Mouse (Mus musculus): ENCODE data around the gene Pigo. TPM values are rescaled to one million over a fixed set of nuclear protein-coding genes. Genes with fewer than 3 reads are reported as not detected.
A peak's percentile ranks its signal among the peaks of the same experiment; 100 is the strongest.

Pigo gene
- 21.0 and 21.9 TPM in 2 replicates for polyA plus RNA-seq (2012; rRNA removed)

DNA sequence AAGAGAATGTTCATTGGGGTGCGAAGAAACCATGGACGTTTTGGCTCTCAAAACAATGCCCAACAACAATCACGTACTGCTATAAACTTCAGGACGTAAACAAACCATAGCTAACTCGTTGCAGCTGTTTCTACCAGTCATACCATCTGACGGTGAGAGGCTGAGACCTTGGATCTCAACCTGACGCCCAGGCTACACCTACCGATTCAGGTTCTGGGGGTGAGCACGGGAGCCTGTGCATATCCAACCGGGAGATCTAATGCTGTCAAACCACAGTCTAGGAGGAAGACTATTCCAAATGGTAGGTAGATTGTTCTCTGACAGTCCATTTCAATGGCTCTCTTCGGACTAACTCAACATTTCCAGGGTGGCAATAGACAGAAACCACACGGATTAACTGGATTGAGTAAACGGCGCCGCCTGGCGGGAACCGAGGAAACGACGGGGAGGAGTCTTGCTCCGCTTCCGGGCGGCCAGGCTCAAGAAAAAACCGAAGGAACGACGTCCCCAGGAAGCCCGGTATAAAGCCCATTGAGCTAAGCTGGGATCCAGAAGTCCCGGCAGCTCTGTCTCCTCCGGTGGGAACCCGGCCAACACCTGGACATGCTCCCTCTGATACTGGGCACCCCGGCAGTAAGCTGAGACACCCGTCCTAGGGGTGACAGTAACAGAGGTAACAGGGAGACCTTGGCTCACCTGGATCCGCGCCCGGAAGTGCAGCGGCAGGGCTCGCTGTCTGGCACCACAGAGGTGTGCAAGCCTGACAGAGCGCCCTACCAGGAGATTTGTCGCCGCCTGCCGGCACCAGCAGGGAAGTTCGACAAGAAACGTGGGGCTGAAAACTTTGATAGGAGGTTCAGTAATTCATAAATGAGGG is at the start of gene Pigo:
Pigo (minus strand) TSS at position 736 of the 877 bp plus-strand sequence.
- peak within 1 kb of the TSS; percentile 66 for H3K4me3 ChIP-seq (ENCODE audit: insufficient read depth, low read length)
- H3K27ac ChIP-seq (ENCODE audit: insufficient read depth, low read length): peak within 1 kb of the TSS; percentile 88
- no peak; the same call in 1 of the 2 replicates for TF ChIP-seq POLR2A (IDR thresholded peaks at IDR 0.05; ENCODE audit: extremely low read depth, insufficient read depth, low read length)
- peak; percentile 77 for TF ChIP-seq CTCF (IDR thresholded peaks at IDR 0.05; ENCODE audit: extremely low read depth, insufficient read depth, low read length)
- peaks cover 7% of the 10 kb centered on the region for H3K4me1 ChIP-seq (ENCODE audit: control insufficient read depth, insufficient read depth, low read length)

DNA sequence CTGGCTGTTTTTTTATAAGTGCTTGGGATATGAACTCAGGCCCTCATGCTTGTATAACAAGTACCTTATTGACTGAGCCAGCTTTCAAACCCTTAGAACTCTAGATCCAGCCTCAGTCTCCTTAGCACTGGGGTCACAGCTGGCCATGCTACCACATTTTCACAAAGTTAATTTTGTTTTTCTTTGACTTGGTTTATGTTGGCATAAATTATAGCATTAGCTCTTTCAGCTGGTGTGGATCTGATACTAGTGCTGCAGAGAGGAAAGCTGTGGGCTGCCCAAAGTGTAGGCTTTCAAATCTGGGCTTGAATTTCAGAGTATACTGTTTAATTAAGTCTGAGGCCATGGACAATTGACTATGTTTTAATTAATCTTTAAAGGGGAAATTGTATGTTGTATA is 49.3 kb upstream of the Pigo start:
- no peak for TF ChIP-seq CTCF (IDR thresholded peaks at IDR 0.05; ENCODE audit: extremely low read depth, insufficient read depth, low read length)
- TF ChIP-seq POLR2A (IDR thresholded peaks at IDR 0.05; ENCODE audit: extremely low read depth, insufficient read depth, low read length): no peak
- Histone ChIP-seq H3K4me1 (ENCODE audit: control insufficient read depth, insufficient read depth, low read length) (no peaks in the 10 kb centered on the region), H3K4me3 (ENCODE audit: insufficient read depth, low read length) (no peak overlapping the region), H3K27ac (ENCODE audit: insufficient read depth, low read length) (no peak overlapping the region)

DNA sequence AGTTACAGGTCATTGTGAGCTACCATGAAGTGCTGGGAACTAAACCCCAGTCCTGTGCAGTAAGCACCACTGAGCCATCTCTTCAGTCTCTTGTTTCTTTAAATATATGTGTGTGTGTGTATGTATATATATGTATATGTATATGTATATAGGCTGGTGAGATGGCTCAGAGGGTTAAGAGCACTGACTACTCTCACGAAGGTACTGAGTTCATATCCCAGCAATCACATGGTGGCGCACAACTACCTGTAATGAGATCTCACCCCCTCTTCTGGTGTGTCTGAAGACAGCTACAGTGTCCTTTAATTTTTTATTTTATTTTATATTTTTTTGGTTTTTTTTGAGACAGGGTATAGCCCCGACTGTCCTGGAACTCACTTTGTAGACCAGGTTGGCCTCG is 39.9 kb upstream of the Pigo start:
- H3K4me1 ChIP-seq (ENCODE audit: control insufficient read depth, insufficient read depth, low read length): no peaks in the 10 kb centered on the region
- TF ChIP-seq POLR2A (IDR thresholded peaks at IDR 0.05; ENCODE audit: extremely low read depth, insufficient read depth, low read length) (no peak), CTCF (IDR thresholded peaks at IDR 0.05; ENCODE audit: extremely low read depth, insufficient read depth, low read length) (no peak)
- H3K27ac ChIP-seq (ENCODE audit: insufficient read depth, low read length): no peak overlapping the region
- H3K4me3 ChIP-seq (ENCODE audit: insufficient read depth, low read length): no peak overlapping the region

DNA sequence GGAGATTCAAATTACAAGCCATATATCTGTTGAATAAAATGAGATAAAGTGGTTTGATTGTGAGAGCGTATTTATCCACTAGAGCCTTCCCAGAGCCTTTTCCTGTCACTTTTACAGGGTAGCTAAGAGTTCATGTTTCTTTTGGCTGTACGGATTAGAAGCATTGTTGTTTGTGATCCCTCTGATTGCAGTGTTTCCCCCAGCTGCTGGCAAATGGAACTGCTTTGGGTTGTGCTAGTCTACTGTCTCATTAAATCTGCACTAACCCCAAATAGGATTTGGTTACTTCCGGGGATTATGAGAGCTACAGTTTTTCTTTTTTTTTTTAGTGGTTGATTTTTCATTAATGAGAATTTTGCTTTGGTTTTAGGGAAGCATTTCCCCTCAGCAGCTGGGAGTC is 34.7 kb upstream of the Pigo start:
- Histone ChIP-seq H3K4me1 (ENCODE audit: control insufficient read depth, insufficient read depth, low read length) (no peaks in the 10 kb centered on the region; the same call in 1 of the 2 replicates), H3K27ac (ENCODE audit: insufficient read depth, low read length) (no peak overlapping the region), H3K4me3 (ENCODE audit: insufficient read depth, low read length) (no peak overlapping the region)
- TF ChIP-seq CTCF (IDR thresholded peaks at IDR 0.05; ENCODE audit: extremely low read depth, insufficient read depth, low read length) (no peak), POLR2A (IDR thresholded peaks at IDR 0.05; ENCODE audit: extremely low read depth, insufficient read depth, low read length) (no peak)

DNA sequence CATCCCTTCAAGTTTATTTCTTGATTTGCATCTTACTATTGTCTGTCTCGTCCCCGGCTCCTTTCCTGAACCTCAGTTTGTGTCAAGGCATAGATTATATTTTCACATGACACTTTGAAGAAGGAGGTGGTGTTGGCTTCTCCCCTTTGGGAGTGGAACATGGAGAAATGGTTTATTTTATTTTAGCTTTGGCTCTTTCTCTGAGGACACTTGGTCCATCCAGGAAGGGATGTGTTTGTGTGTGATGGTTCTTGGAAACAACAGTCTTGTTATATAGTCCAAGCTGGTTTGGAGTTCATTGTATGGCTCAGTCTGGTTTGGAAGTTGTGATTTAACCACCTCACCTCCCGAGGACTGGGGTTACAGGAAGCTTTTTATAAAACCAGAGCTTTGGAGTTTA is 34.1 kb upstream of the Pigo start:
- H3K4me1 ChIP-seq (ENCODE audit: control insufficient read depth, insufficient read depth, low read length): no peaks in the 10 kb centered on the region; the same call in 1 of the 2 replicates
- peak overlapping the region; percentile 43 for H3K4me3 ChIP-seq (ENCODE audit: insufficient read depth, low read length)
- no peak overlapping the region for H3K27ac ChIP-seq (ENCODE audit: insufficient read depth, low read length)
- TF ChIP-seq POLR2A (IDR thresholded peaks at IDR 0.05; ENCODE audit: extremely low read depth, insufficient read depth, low read length) (no peak), CTCF (IDR thresholded peaks at IDR 0.05; ENCODE audit: extremely low read depth, insufficient read depth, low read length) (no peak)

DNA sequence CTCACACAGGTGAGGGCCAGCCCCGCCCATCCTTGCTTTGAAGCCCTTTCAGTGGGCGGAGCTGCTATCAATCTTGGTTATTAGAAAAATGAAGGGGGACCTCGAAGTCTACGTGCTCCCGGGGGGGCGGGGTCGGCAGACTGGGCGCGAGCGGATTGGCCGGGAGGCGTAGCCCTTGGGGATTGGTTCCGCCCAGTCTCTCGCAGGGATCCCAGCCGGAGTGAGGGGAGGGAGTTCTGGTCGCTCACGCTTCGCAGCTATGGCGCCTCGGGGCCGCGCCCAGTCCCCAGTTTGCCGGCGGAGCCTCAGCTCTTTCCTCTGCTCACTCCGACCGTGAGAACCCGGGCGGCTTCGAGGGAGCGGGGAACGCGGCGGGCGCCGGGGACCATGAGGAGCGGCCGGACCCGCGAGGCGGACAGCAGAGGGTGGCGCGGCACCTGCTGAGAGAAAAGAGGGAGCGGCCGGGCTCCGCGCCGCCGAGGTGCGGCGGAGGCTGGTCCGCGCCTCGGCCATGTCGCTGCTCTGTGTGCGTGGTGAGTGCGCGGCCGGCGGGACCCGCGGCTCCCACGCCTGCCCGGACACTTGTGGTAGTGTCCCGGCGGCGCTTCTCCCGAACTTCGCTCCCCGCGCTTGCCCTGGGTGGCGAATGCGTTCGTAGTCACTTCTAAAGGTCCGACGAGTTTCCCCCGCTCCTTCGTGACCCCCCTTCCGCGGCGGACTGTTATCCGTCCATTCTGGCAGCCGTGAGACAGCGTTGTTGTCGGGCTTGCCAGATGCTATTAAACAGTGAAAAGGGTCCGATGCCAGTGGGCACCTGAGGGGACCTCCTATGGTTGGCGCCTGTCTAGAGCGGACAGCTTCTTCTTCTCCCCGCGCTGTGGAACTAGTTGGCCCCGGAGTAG is 33.4 kb upstream of the Pigo start, which contains the start of gene Unc13b:
Unc13b (plus strand) TSS at position 201 of the 902 bp plus-strand sequence.
- H3K27ac ChIP-seq (ENCODE audit: insufficient read depth, low read length): no peak within 1 kb of the TSS
- no peak for TF ChIP-seq CTCF (IDR thresholded peaks at IDR 0.05; ENCODE audit: extremely low read depth, insufficient read depth, low read length)
- peak; percentile 72 for TF ChIP-seq POLR2A (IDR thresholded peaks at IDR 0.05; ENCODE audit: extremely low read depth, insufficient read depth, low read length)
- H3K4me1 ChIP-seq (ENCODE audit: control insufficient read depth, insufficient read depth, low read length): no peaks in the 10 kb centered on the region; the same call in 1 of the 2 replicates
- peak within 1 kb of the TSS; percentile 43 for H3K4me3 ChIP-seq (ENCODE audit: insufficient read depth, low read length)

DNA sequence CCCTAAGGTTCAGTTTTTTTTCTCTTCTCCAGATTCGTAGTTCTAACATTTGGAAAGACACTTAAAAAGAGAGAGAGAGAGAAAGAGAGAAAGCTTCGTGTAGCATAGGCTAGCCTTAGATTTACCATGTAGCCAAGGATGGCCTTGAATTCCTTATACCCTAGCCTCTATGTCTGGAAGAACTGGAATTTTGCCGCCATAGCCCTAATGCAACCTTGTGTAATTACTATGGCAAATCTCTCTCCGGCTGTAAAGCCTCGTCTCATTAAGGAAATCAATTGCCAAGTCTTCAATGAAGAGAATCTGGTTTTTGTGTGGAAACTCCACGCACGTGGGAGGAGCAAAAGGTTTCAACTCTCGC is 32.8 kb upstream of the Pigo start:
- H3K27ac ChIP-seq (ENCODE audit: insufficient read depth, low read length): no peak overlapping the region
- no peaks in the 10 kb centered on the region; the same call in 1 of the 2 replicates for H3K4me1 ChIP-seq (ENCODE audit: control insufficient read depth, insufficient read depth, low read length)
- TF ChIP-seq POLR2A (IDR thresholded peaks at IDR 0.05; ENCODE audit: extremely low read depth, insufficient read depth, low read length): no peak
- TF ChIP-seq CTCF (IDR thresholded peaks at IDR 0.05; ENCODE audit: extremely low read depth, insufficient read depth, low read length): no peak
- peak overlapping the region; percentile 43 for H3K4me3 ChIP-seq (ENCODE audit: insufficient read depth, low read length)

DNA sequence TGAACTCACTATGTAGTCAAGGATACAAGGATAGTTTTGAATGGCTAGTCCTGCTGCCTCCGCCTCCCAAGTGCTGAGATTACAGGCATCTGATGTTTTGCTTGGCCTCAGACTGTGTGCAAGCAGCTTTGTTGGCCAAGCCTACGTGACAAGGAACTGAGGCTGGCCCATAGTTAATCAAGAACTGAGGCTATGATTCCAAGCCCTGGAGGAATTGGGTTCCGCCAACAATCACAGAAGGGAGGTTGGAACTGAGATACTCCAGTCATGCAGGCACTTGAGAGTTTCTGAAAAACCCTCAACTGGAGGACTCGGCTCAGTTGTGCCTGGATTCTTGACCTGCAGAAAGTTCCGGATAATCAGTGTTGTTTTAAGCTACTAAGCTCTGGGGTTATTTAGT is 32.0 kb upstream of the Pigo start:
- Histone ChIP-seq H3K4me1 (ENCODE audit: control insufficient read depth, insufficient read depth, low read length) (no peaks in the 10 kb centered on the region; the same call in 1 of the 2 replicates), H3K27ac (ENCODE audit: insufficient read depth, low read length) (no peak overlapping the region), H3K4me3 (ENCODE audit: insufficient read depth, low read length) (no peak overlapping the region)
- TF ChIP-seq POLR2A (IDR thresholded peaks at IDR 0.05; ENCODE audit: extremely low read depth, insufficient read depth, low read length) (no peak), CTCF (IDR thresholded peaks at IDR 0.05; ENCODE audit: extremely low read depth, insufficient read depth, low read length) (no peak)

DNA sequence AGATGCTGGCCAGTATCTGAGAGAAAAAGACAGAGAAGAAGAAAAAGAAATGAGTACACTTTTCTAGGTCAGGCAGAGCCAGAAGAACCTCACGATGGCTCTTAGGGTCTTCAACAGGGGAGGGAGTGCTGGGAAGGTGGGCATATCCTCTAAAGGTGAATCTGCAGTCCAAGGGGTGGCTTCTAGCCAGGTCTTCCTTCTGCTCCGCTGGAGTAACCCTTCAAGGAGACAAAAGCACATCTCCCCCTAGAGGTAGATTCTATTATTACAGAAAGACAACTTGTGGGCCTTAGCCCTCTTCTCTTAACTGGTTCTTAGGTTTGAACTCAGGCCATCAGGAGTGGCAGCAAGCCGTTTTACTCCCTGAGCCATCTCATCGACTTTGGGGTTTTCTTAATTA is 27.0 kb upstream of the Pigo start:
- no peak for TF ChIP-seq POLR2A (IDR thresholded peaks at IDR 0.05; ENCODE audit: extremely low read depth, insufficient read depth, low read length)
- TF ChIP-seq CTCF (IDR thresholded peaks at IDR 0.05; ENCODE audit: extremely low read depth, insufficient read depth, low read length): peak; percentile 38; the same call in 1 of the 2 replicates
- Histone ChIP-seq H3K4me3 (ENCODE audit: insufficient read depth, low read length) (no peak overlapping the region), H3K27ac (ENCODE audit: insufficient read depth, low read length) (no peak overlapping the region), H3K4me1 (ENCODE audit: control insufficient read depth, insufficient read depth, low read length) (no peaks in the 10 kb centered on the region)
